Mouse (Mus musculus) layer of hippocampus, adult 2 months (tissue): ENCODE measurements around the gene Ppm1l. TPM values are rescaled to one million over a fixed set of nuclear protein-coding genes. Genes with fewer than 3 reads are reported as not detected.

ENCODE experiments used
- DNase-seq, 2 experiments: peaks; one replicate each; pipeline ENCODE4 v3.0.0; 2022; ENCODE audit warnings: low spot score in 2 of 2
- H3K27ac ChIP-seq: fragments of 200-600 bp; 2 replicates; pipeline ENCODE4 v1.8.1; 2022
- H3K4me3 ChIP-seq: fragments of 200-600 bp; 2 replicates; pipeline ENCODE4 v1.8.1; 2022; ENCODE audit warnings: mild to moderate bottlenecking
- CTCF ChIP-seq: fragments of 200-600 bp; conservative IDR thresholded peaks from 2 replicates; pipeline ENCODE4 v1.8.1; 2022; ENCODE audit warnings: antibody characterized with exemption, mild to moderate bottlenecking, moderate library complexity
- long read RNA-seq, 2 experiments: library from polyadenylated mRNA; stranded (forward); transcript quantifications; one replicate each; pipeline ENCODE4 v2.0.0; 2021; ENCODE audit warnings: borderline mapping rate in 2 of 2
- total RNA-seq, 2 experiments: library from RNA; stranded (reverse); gene quantifications; 2 replicates each; pipeline ENCODE4 v1.2.3; 2021

Ppm1l gene
- 10 to 100 TPM; 49.7 to 51.1 TPM for total RNA-seq
- long read RNA-seq, experiment 1, full-length matches to known transcripts = 21 of 32 reads
- long read RNA-seq, experiment 1, partial matches to known transcripts = 0 of 32 reads
- long read RNA-seq, experiment 1, other reads (novel, unspliced or antisense) = 11 of 32 reads
- long read RNA-seq, experiment 2, full-length matches to known transcripts = 36 of 42 reads
- long read RNA-seq, experiment 2, partial matches to known transcripts = 0 of 42 reads
- long read RNA-seq, experiment 2, other reads (novel, unspliced or antisense) = 6 of 42 reads

GRCm38 (mm10) chr3:69316391-69317195 lies at the start of gene Ppm1l:
Ppm1l (plus strand) TSS chr3:69316861.
- peak; percentile 29 for TF ChIP-seq CTCF
- DNase-seq = peak; percentile 81 to 89
- Histone ChIP-seq H3K4me3 (peak within 1 kb of the TSS; percentile 94), H3K27ac (peak within 1 kb of the TSS; percentile 100)

- H3K4me3 ChIP-seq = no peak overlapping the region
- no peak for DNase-seq
- no peak overlapping the region for H3K27ac ChIP-seq
- TF ChIP-seq CTCF = no peak
Observed at GRCm38 (mm10) chr3:69271812-69272211, 44.8 kb upstream of the Ppm1l start.

- TF ChIP-seq CTCF = no peak
- Histone ChIP-seq H3K27ac (no peak overlapping the region), H3K4me3 (no peak overlapping the region)
- DNase-seq = no peak
Observed at GRCm38 (mm10) chr3:69274018-69274663, 42.5 kb upstream of the Ppm1l start.

GRCm38 (mm10) chr3:69274664-69275312 lies 41.9 kb upstream of the Ppm1l start:
- no peak for TF ChIP-seq CTCF
- peak; percentile 21 to 40 for DNase-seq
- H3K27ac ChIP-seq = no peak overlapping the region
- H3K4me3 ChIP-seq = no peak overlapping the region

- no peak for TF ChIP-seq CTCF
- H3K27ac ChIP-seq = no peak overlapping the region
- H3K4me3 ChIP-seq = no peak overlapping the region
- no peak for DNase-seq
Observed at GRCm38 (mm10) chr3:69278648-69279047, 38.0 kb upstream of the Ppm1l start.

GRCm38 (mm10) chr3:69282406-69282805 lies 34.3 kb upstream of the Ppm1l start:
- H3K27ac ChIP-seq = peak overlapping the region; percentile 47; the same call in 1 of the 2 replicates
- peak; percentile 37 to 56 for DNase-seq
- H3K4me3 ChIP-seq = peak overlapping the region; percentile 18; the same call in 1 of the 2 replicates
- TF ChIP-seq CTCF = no peak

GRCm38 (mm10) chr3:69283085-69283847 lies 33.4 kb upstream of the Ppm1l start:
- DNase-seq = no peak
- no peak overlapping the region for H3K4me3 ChIP-seq
- no peak overlapping the region for H3K27ac ChIP-seq
- TF ChIP-seq CTCF = no peak

GRCm38 (mm10) chr3:69289833-69290232 lies 26.8 kb upstream of the Ppm1l start:
- no peak for TF ChIP-seq CTCF
- Histone ChIP-seq H3K27ac (no peak overlapping the region), H3K4me3 (peak overlapping the region; percentile 35)
- DNase-seq = peak; percentile 26 to 48

GRCm38 (mm10) chr3:69290294-69290693 lies 26.4 kb upstream of the Ppm1l start:
- peak overlapping the region; percentile 35 for H3K4me3 ChIP-seq

GRCm38 (mm10) chr3:69290844-69291243 lies 25.8 kb upstream of the Ppm1l start:
- DNase-seq = no peak
- no peak for TF ChIP-seq CTCF
- H3K4me3 ChIP-seq = no peak overlapping the region
- H3K27ac ChIP-seq = no peak overlapping the region

More at GRCm38 (mm10) chr3:69290294-69290693, 26.4 kb upstream of the Ppm1l start:
- no peak for TF ChIP-seq CTCF
- peak; percentile 21 to 29 for DNase-seq
- H3K27ac ChIP-seq = no peak overlapping the region

GRCm38 (mm10) chr3:69292628-69293027 lies 24.0 kb upstream of the Ppm1l start:
- Histone ChIP-seq H3K27ac (no peak overlapping the region), H3K4me3 (no peak overlapping the region)
- TF ChIP-seq CTCF = no peak
- DNase-seq = no peak

- no peak for DNase-seq
- TF ChIP-seq CTCF = no peak
- no peak overlapping the region for H3K27ac ChIP-seq
- H3K4me3 ChIP-seq = no peak overlapping the region
Observed at GRCm38 (mm10) chr3:69296270-69296669, 20.4 kb upstream of the Ppm1l start.
